Mouse (Mus musculus) thymus, adult 2 months (tissue): Measurements from ENCODE around the gene Dact1.

Experiments used
- CTCF ChIP-seq: fragments of 200-500 bp; IDR thresholded peaks from 2 replicates; pipeline ENCODE4 v1.5.1; 2012; ENCODE audit warnings: mild to moderate bottlenecking, control low read depth, low read length, moderate library complexity, borderline replicate concordance; ENCODE audit not compliant: control insufficient read depth, poor library complexity, insufficient read depth; ENCODE audit errors: extremely low read depth
- POLR2A ChIP-seq: fragments of 200-500 bp; IDR thresholded peaks from 2 replicates; pipeline ENCODE4 v1.6.1; 2012; ENCODE audit warnings: mild to moderate bottlenecking, low read length, control low read depth, moderate library complexity; ENCODE audit not compliant: control insufficient read depth, poor library complexity, insufficient read depth; ENCODE audit errors: extremely low read depth

DNA sequence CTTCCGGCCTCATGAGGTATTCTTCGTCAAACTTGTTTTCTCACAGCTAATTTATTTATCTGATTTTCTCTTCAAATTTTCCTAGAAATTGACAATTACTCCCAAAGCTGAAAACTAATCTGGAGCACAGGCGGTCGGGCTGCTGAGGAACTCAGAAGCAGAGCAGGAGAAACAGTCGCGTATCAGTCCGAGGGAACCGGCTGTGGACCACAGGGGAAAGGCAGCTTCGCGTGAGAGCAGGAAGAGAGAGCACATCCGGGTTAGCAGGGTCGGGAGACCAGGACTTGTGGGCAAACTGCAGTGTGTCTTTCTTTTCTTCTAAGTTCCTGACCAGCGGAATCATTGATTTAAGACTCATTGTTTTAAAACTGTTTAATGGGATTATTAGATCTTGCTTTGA, 32.7 kb downstream of the Dact1 start:
- TF ChIP-seq CTCF, result no peak
- no peak for TF ChIP-seq POLR2A
